Mouse (Mus musculus) kidney, adult 18-20 months (tissue): Measurements from ENCODE around the gene Ptges3.
A peak's percentile ranks its signal among the peaks of the same experiment; 100 is the strongest.
"Not testable (repeated sequence)": the region's sequence is repeated elsewhere in the genome, so short reads cannot be mapped to it uniquely, and the experiment has no call there.

ENCODE experiments used
- DNase-seq: peaks from one replicate; pipeline ENCODE4 v3.0.0; 2021

Gene Ptges3

DNA sequence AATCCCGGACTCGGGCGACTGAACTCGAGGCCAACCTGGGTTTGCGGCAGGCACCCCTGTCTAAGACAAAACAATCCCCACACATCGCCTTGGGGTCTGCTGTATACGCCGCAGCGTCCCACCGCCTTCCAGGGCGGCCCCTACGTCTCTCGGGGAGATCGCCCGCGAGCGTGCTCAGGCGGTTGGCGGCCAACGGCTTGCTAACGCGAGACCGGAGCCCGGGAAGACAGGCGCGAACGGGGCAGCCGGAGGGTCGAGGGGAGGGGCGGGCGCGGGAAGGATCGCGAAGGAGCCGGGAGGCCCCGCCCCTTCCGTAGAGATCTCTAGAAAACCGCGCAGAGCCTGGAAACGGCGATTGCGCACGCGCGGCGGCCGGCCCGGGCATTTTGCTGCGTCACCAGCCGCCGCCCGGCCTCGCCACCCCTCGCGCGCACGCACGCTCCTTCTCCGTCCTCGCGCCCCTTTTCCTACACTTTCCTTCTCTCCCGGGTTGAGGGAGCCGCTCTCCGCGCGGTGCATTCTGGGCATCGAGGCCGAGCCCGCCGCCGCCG lies at the start of gene Ptges3:
Gene Ptges3 (plus strand): TSS at position 354 of the 551 bp plus-strand sequence.
- DNase-seq: peak; percentile 97

DNA sequence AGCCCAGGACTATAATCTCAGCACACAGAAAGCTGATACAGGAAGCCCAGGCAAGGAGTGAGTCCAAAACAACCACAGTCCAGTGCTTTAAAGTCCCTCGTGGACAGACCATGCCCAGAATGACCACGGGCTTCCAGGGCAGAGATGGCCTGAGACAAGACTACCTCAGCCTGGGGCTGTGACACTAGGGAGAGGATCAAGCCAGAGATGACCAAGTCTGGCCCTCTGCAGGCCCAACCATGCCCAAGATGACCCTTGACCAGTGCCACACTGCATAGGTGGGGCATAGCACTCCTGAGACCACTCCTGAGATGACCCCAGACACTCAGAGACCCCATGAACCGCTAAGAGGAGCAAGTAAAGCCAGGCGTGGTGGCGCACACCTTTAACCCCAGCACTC lies 49.0 kb upstream of the Ptges3 start:
- no peak for DNase-seq

DNA sequence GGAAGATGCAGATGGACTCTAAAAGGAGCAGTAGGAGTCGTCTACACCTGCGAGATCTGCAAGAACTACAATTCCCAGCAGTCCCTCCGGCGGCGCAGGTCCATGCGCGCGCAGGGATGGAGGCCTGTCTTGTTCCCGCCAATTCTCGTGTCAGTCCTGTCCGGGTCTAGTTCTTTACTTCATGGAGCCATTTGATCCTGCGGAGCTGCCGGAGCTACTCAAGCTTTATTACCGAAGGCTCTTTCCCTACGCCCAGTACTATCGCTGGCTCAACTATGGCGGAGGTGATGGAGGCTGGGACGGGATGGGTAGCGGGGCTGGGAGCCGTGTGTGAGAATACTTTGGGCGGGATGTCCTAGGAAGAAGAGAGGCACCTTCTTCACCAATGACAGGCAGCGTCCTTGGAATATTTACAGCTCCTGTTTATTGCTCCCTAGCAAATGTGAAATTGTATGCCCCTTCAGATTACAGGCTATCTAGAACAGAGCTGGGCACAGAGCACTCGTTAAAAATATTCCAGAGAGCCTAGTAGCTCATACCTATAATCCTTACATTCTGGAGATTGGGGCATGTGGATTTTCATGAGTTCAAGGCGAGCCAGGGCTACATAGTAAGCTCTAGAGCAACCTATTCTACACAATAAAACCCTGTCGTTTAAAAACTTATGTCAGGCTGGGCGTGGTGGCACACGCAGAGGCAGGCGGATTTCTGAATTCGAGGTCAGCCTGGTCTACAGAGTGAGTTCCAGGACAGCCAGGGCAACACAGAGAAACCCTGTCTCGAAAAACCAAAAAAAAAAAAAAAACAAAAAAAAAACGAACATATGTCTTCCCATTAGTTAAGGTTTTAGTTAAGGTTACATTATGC lies 43.5 kb upstream of the Ptges3 start, which contains the start of gene Prim1:
Gene Prim1 (plus strand): TSS at position 101 of the 867 bp plus-strand sequence.
- DNase-seq: peak; percentile 87

DNA sequence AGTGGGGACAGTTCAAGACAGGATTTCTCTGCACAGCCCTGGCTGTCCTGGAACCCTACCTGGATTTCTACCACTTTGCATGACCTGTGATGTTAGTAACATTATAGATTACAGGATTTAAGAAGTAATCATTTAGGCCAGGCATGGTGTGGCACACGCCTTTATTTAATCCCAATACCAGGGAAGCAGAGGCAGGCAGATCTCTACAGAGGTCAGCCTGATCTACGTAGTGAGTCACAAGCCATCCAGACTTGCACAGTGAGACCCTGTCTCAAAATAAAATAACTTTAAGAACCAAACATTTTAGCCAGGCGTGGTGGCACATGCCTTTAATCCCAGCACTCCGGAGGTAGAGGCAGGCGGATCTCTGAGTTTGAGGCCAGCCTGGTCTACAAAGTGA lies 36.6 kb upstream of the Ptges3 start:
- DNase-seq: no peak

DNA sequence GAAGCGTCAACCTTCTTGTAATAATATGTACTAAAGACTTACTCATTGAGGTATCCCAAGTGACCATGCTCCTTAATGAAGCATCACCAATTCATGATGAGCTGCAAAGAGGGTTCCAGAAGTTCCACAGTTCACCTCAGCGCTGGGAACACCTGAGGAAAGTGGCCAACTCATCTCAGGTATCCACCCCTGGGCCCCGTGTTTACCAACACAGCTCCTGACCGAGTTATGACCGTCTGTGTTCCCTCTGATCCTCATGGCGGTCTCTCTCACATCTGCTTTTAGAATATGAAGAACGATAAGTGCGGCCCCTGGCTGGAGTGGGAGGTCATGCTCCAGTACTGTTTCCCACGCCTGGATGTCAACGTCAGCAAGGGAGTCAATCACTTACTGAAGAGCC lies 35.3 kb upstream of the Ptges3 start:
- no peak for DNase-seq

DNA sequence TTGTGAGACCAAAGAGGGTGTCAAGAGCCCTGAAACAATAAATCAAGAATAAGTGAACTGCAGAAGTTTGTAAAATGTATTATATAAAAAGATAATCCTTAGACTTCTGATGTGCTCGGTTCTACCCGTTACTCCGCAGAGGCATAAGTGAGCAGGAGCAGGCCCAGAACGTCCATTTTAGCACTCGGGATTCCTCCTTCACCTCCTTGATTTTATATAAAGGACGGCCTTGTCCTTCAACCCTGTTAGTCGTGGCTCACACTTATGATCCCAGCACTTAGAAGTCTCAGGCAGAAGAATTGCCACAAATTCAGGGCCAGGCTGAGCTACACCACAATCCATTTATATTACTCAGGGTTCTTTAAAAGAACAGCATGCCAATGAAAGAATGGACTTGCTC lies 28.8 kb upstream of the Ptges3 start:
- DNase-seq: no peak

DNA sequence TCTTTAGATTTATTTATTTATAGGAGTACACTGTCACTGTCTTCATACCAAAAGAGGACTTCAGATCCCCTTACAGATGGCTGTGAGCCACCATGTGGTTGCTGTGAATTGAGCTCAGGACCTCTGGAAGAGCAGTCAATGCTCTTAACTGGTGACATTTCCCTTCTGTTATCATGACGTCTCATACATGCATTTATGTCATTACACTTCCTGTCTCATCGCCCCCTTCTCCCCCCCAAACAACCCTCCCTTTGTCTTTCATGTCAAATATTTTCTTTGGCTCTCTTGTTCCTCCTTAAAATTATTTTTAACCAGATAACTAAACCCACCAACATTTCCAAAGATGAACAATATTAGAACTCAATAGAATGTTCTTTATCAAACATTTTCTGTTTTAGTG lies 27.9 kb upstream of the Ptges3 start:
- no peak for DNase-seq

DNA sequence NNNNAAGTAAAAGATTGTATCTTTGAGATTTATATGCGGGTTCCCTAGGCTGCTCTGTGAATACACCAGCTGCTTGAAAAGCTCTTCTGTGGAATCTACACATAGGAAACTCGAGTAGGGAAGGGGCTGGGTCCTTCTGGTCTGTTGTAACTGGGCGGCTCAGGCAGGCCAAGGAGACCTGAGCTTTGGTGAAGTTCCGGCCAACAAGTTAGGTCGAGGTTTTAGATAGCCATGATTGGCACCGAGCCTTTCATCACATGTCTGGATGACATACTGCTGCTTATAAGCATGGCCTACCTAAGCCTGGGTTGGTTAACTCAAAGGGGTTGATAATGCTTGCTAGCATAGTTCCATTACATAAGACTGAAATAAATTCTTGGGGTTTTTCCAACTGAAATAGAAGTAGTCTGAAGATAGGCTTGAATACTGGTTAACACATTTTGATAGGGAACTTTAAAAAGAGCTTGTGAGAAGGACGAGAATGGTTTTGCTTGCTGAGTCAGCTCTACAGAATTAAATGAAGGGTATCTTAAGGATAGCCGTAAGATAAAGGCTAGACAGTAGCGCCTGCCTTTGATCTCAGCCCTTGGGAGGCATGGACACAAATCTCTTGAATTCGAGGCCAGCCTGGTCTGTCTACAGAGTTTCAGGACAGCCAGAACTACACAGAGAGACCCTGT lies 21.9 kb upstream of the Ptges3 start:
- peak; percentile 57 for DNase-seq

DNA sequence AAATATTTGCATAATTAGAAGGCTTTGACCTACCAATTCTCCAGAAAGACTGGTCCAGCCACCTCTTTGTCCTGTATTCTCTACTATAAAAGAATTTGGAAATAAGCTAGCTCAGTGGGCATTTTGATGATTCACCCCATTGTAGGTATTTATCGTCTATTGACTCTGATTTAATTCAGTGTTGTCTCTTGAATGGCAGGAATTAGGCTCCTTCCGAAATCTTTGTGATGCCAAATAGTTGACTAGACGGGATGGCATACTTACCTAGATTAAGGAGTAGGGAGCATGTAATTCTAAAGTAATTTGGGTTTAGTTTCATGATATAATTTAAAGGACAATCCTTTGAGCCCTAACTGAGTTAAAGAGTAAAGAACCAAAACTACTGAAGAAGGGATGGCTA lies 20.8 kb upstream of the Ptges3 start:
- DNase-seq: no peak

DNA sequence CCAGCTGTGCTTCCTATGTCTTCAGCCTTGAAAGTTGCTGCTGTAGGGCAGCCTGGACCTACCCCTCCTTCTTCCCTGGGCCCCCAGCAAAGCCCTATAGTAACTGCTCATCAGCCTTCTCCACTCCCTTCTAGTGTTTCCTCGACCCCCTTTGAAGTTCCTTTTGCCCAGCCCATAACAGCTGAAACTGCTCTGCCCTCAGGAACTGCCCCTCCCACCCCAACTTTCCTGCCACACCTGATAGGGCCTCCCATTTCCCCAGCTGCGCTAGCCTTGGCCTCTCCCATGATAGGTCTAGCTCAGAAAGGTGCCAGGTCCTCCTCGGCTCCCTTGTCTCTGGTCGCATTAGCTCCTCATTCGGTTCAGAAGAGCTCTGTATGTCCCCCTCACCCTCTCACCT lies 19.6 kb upstream of the Ptges3 start:
- no peak for DNase-seq

DNA sequence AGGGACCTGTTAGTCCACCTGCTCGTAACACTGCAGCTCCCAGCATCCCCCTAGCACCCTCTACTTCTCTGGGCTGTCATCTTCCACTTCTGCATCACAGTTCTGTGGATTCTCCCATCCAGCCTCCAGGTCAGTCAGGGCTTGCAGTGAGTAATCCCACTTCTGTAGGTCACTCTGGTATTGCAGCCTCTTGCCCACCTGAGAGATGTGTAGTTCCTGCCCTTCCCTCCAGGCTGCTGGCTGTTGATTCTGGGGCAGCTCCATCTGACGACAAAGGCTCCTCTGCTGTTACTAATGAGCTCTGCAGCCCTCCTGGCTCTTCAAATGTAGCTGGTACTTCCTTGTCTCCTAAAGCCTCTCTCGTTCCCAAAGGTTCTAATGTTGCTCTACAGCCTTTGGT lies 18.9 kb upstream of the Ptges3 start:
- DNase-seq: no peak

DNA sequence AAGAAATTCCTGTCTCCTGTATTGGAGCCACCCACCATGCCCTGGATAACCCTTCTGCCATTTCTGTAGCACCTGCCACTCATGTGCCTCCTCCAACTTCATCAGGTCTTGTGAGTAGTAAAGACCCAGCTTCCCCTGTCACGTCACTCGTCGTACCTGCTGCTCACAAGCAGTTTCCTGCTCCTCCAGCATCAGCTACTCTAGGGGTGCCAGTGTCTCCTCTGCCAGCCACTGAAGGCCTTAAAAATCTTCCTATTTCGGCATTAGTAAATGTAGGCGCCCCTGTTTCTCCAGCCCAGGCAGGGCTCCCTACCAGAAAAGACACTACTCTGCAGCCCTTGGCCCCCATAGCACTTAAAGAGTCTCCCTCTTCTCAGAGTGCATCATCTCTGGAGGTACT lies 18.5 kb upstream of the Ptges3 start:
- DNase-seq: no peak

DNA sequence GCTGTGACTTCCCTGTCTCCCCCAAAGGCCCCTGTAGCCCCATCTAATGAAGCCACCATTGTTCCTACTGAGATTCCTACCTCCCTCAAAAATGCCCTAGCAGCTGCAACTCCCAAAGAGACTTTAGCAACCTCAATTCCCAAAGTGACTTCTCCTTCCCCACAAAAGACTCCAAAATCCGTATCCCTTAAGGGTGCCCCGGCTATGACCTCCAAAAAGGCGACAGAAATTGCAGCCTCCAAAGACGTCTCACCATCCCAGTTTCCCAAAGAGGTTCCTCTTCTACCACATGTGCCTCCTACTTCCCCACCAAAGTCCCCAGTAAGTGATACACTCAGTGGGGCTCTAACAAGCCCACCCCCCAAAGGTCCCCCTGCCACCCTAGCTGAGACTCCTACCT lies 17.1 kb upstream of the Ptges3 start:
- no peak for DNase-seq

DNA sequence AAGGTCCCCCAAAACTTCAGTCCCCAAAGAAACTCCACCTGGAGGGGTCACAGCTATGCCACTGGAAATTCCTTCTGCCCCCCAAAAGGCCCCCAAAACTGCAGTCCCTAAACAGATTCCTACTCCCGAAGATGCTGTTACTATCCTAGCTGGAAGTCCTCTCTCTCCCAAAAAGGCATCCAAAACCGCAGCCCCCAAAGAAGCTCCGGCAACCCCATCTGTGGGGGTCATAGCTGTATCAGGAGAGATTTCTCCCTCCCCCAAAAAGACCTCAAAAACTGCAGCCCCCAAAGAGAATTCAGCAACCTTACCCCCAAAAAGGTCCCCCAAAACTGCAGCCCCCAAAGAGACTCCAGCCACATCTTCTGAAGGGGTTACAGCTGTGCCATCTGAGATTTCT lies 16.3 kb upstream of the Ptges3 start:
- DNase-seq: no peak

DNA sequence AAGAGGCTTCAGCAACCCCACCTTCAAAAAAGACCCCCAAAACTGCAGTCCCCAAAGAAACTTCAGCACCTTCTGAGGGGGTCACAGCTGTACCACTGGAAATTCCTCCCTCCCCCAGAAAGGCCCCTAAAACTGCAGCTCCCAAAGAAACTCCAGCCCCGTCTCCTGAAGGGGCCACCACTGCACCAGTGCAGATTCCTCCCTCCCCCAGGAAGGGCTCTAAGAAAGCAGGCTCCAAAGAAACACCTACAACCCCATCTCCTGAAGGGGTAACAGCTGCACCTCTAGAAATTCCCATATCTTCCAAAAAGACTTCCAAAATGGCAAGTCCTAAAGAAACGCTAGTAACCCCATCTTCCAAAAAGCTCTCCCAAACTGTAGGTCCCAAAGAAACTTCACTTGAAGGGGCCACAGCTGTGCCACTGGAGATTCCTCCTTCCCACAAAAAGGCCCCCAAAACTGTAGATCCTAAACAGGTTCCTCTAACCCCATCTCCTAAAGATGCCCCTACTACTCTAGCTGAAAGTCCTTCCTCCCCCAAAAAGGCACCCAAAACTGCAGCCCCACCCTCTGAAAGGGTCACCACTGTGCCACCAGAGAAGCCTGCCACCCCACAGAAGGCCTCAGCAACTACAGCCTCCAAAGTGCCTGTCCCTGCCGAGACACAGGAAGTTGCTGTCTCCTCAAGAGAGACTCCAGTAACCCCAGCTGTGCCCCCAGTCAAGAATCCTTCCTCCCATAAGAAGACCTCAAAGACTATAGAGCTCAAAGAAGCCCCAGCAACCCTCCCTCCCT lies 15.5 kb upstream of the Ptges3 start:
- DNase-seq: no peak

DNA sequence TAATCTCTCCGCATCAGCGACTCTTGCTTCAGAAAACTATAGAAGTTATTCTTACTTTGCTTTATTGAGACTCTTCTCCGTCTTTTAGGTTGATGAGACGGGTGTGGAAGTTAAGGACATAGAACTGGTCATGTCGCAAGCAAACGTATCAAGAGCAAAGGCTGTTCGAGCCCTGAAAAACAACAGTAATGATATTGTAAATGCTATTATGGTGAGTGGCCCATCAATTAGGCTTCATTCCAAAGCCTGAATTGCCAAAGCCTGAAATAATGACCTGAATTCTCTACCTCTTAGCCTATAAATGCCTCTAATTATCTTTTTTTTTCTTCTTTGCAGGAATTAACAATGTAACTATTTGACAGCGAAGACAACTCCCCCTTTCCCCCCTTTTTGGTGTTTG lies 10.6 kb upstream of the Ptges3 start:
- DNase-seq: no peak

DNA sequence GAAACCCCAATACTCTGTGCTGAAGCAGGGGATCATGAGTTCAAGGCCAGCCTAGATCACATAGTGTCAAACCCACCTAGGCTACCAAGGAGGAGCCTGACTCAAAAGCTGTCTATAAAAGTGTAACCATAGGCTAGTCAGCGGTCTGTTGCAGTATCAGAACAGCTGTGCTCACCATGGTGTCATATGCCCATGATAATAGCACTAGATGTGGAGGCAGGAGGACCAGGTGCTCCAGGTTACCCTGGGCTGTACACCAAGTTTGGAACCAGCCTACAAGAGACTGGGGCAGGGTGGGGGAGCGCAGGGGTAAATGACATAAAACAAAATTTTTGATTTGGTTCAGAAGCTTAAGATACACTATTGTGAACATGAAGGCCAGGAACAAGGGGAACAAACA lies 9.0 kb upstream of the Ptges3 start:
- DNase-seq: no peak

DNA sequence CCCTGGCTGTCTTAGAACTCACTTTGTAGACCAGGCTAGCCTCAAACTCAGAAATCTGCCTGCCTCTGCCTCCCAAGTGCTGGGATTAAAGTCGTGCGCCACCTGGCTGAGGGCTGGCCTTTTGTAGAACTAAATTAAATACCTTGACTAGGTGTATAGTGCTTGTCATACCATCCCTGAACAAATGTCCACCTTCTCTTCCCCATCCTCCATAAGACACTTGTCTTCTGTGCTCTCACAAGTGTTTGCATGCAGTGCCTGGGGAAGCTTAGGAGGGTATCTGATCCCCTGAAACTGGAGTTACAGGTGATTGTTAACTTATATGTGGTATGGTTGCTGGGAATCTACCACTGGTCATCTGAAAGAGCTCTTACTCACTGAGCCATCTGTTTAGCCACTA lies 8.4 kb upstream of the Ptges3 start:
- DNase-seq: no peak

DNA sequence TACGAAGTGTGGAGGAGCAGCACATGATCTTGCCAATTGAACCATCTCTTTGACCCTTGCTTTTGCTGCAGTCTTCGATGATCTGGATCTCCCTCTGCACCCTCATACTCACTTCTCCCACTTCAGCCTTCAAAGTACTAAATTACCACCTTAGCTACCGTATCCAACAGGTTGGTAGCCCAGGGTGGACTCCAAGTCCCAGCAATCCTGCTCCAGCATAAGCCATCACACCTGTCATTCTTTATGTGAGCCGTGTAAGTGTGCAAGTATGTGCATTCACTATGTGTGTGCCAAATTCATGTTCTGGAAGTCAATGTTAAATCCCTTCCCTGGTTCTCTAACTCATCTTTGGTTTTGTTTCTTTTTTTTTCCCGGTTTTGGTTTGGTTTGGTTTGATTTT lies 7.2 kb upstream of the Ptges3 start:
- no peak for DNase-seq

DNA sequence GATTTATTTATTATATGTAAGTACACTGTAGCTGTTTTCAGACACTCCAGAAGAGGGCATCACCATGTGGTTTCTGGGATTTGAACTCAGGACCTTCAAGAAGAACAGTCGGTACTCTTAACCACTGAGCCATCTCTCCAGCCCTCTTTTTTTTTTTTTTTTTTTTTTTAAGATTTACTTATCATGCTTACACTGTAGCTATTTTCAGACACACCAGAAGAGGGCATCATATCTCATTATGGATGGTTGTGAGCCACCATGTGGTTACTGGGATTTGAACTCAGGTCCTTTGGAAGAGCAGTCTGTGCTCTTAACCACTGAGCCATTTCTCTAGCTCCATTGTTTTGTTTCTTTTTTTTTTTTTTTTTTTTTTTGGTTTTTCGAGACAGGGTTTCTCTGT lies 6.6 kb upstream of the Ptges3 start:
- DNase-seq: not testable (repeated sequence)

DNA sequence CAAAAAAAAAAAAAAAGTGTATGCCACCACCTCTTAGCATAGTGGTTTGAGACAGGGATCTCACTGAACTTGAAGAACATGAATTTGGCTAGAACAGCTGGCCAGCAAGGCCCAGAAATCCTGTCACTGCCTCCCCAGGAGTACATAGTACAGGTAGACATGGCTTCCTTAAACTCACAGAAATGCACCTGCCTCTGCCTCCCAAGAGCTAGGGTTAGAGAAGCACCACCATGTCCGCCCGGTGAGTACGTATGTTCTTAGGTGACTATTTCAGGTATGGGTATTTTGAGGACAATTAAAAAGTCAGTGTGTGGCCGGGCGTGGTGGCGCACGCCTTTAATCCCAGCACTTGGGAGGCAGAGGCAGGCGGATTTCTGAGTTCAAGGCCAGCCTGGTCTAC lies 5.8 kb upstream of the Ptges3 start:
- no peak for DNase-seq

DNA sequence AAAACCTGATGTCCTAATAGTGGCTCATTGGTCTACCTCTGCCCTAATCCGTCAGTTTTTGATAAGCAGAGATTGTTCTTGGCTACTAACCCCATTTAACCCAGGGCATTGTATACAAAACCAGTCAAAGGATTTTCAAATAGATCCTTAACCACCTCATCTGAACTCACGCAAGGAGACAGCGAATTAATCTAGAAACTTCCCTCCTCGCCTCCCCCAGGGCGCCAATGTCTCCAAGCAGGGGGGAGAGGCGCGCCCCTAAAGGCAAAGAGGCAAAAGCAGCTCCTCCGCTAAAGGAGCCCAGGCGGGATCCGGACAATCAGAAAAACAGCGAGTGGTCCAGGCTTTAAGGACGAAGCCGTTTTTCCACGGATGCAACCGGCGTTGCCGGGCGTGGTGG lies 570 bp upstream of the Ptges3 start:
- DNase-seq: no peak
